Mouse (Mus musculus) heart, postnatal 0 days (tissue): ENCODE measurements around the gene Gpr82. TPM values are rescaled to one million over a fixed set of nuclear protein-coding genes. Genes with fewer than 3 reads are reported as not detected.

Experiments used
- ATAC-seq: fragments of 200-750 bp; cut with Nextera tagmentation; 2 replicates; pipeline ENCODE4 v1.8.0; 2017; ENCODE audit warnings: low read depth, moderate number of reproducible peaks, moderate library complexity; ENCODE audit not compliant: insufficient read depth
- DNase-seq: peaks from one replicate; pipeline ENCODE4 v3.0.0-alpha.2; 2016; ENCODE audit warnings: low spot score
- H3K27ac ChIP-seq: fragments of 300-500 bp; sonication (generic); 2 replicates; pipeline ENCODE4 v1.5.1; 2014; ENCODE audit warnings: low read depth, mild to moderate bottlenecking
- H3K27me3 ChIP-seq: fragments of 300-500 bp; sonication (generic); 2 replicates; pipeline ENCODE4 v1.6.1; 2014; ENCODE audit warnings: low read length, mixed read lengths; ENCODE audit not compliant: control insufficient read depth, insufficient read depth
- H3K36me3 ChIP-seq: fragments of 300-500 bp; sonication (generic); replicated peaks from 2 replicates; pipeline ENCODE4 v1.6.1; 2014; ENCODE audit warnings: low read length, mixed read lengths; ENCODE audit not compliant: control insufficient read depth, insufficient read depth
- H3K4me1 ChIP-seq: fragments of 300-500 bp; sonication (generic); 2 replicates; pipeline ENCODE4 v1.6.1; 2014; ENCODE audit warnings: antibody characterized with exemption; ENCODE audit not compliant: control insufficient read depth, insufficient read depth
- H3K4me2 ChIP-seq: fragments of 300-500 bp; sonication (generic); 2 replicates; pipeline ENCODE4 v1.6.1; 2014; ENCODE audit warnings: low read depth, mild to moderate bottlenecking, low read length, moderate library complexity
- H3K4me3 ChIP-seq: fragments of 300-500 bp; sonication (generic); 2 replicates; pipeline ENCODE4 v1.5.1; 2014; ENCODE audit warnings: low read depth, low read length
- H3K9ac ChIP-seq: fragments of 300-500 bp; sonication (generic); replicated peaks from 2 replicates; pipeline ENCODE4 v1.6.1; 2014; ENCODE audit warnings: low read depth, low read length, mixed read lengths
- H3K9me3 ChIP-seq: fragments of 300-500 bp; sonication (generic); replicated peaks from 2 replicates; pipeline ENCODE4 v1.6.1; 2016; ENCODE audit warnings: low read length; ENCODE audit not compliant: control insufficient read depth
- CTCF ChIP-seq: IDR thresholded peaks from 2 replicates; pipeline ENCODE4 v1.5.1; 2016; ENCODE audit warnings: antibody characterized with exemption, control low read depth, low read depth
- EP300 ChIP-seq: IDR thresholded peaks from 2 replicates; pipeline ENCODE4 v1.6.1; 2016; ENCODE audit warnings: antibody characterized with exemption, low read depth
- WGBS: fragments of 180-500 bp; shearing (Covaris S2); extraction: QIAGEN DNeasy Blood & Tissue Kit; methylation state at CpG from one replicate; pipeline ENCODE4 v1.1.7; 2014; 5-methylcytosine and 5-hydroxymethylcytosine counted together
- polyA plus RNA-seq: library from polyadenylated mRNA; unstranded; fragments of >200 nt; fragmentation: Nextera tagmentation; extraction: Ambion mirVana; gene quantifications from 2 replicates; pipeline ENCODE4 v1.2.1, GENCODE M21; 2015
- total RNA-seq: library from RNA; depleted of rRNA; stranded (reverse); fragments of >200 nt; gene quantifications from 2 replicates; pipeline ENCODE4 v1.2.3, GENCODE M21; 2014; ENCODE audit warnings: low replicate concordance

The Gpr82 gene
- total and polyA plus RNA-seq, 2 experiments from 2014 or later: 0.05 TPM; not detected in 1

- Histone ChIP-seq H3K27me3 (no peaks in the 10 kb centered on the region), H3K9me3 (no peaks in the 10 kb centered on the region), H3K36me3 (no peaks in the 10 kb centered on the region), H3K9ac (no peak overlapping the region), H3K27ac (no peak overlapping the region), H3K4me3 (no peak overlapping the region), H3K4me1 (no peaks in the 10 kb centered on the region), H3K4me2 (no peak overlapping the region)
- TF ChIP-seq CTCF (no peak), EP300 (no peak)
- no peak for ATAC-seq
- DNase-seq: no peak
- 71% methylated on average over 3 of the region's 3 CpGs for WGBS
Observed at GRCm38 (mm10) chrX:13670342-13670741, 9.2 kb downstream of the Gpr82 start.

GRCm38 (mm10) chrX:13673001-13673400 lies 11.8 kb downstream of the Gpr82 start:
- no peak overlapping the region for H3K4me2 ChIP-seq
- no peaks in the 10 kb centered on the region for H3K9me3 ChIP-seq
- no peak overlapping the region for H3K9ac ChIP-seq
- H3K36me3 ChIP-seq: no peaks in the 10 kb centered on the region
- no peaks in the 10 kb centered on the region for H3K4me1 ChIP-seq
- H3K4me3 ChIP-seq: no peak overlapping the region
- 81% methylated on average over 3 of the region's 3 CpGs for WGBS
- DNase-seq: no peak
- ATAC-seq: no peak
- TF ChIP-seq EP300: no peak
- no peak for TF ChIP-seq CTCF
- no peaks in the 10 kb centered on the region for H3K27me3 ChIP-seq
- no peak overlapping the region for H3K27ac ChIP-seq

GRCm38 (mm10) chrX:13681748-13682147 lies 20.6 kb downstream of the Gpr82 start:
- H3K4me3 ChIP-seq: no peak overlapping the region
- no peak overlapping the region for H3K9ac ChIP-seq
- no peaks in the 10 kb centered on the region for H3K9me3 ChIP-seq
- H3K36me3 ChIP-seq: no peaks in the 10 kb centered on the region
- ATAC-seq (no peak), DNase-seq (no peak)
- TF ChIP-seq CTCF (no peak), EP300 (no peak)
- no peaks in the 10 kb centered on the region for H3K27me3 ChIP-seq
- H3K4me1 ChIP-seq: no peaks in the 10 kb centered on the region
- no peak overlapping the region for H3K27ac ChIP-seq
- WGBS: 67% methylated on average over 3 of the region's 3 CpGs
- H3K4me2 ChIP-seq: no peak overlapping the region

- Histone ChIP-seq H3K4me2 (no peak overlapping the region), H3K9me3 (no peaks in the 10 kb centered on the region), H3K27me3 (no peaks in the 10 kb centered on the region), H3K36me3 (no peaks in the 10 kb centered on the region), H3K4me3 (no peak overlapping the region), H3K9ac (no peak overlapping the region), H3K4me1 (no peaks in the 10 kb centered on the region), H3K27ac (no peak overlapping the region)
- ATAC-seq: no peak
- no peak for DNase-seq
- WGBS: 94% methylated on average over 1 of the region's 1 CpGs
- TF ChIP-seq EP300: no peak
- TF ChIP-seq CTCF: no peak
Observed at GRCm38 (mm10) chrX:13686589-13686988, 25.4 kb downstream of the Gpr82 start.

DNA sequence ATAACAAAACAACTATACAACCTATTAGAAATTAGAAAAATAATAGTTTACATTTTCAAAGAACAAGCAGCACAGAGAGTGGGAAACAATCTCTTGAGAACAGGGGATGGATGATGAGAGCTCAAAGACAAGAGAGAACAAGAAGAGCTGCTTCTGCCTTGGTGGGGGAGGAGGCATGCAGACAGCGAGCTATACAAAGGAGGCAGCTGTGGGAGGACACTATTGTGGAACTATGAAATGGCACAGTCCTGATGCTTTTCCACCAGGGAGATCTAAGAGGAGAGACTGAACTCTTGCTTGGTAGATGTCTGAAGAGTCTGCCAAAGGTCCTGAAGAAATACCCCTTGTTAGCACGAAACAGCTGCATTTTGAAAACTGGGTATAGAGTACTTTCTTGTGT lies 27.2 kb downstream of the Gpr82 start:
- no peaks in the 10 kb centered on the region for H3K36me3 ChIP-seq
- no peak for DNase-seq
- no peaks in the 10 kb centered on the region for H3K9me3 ChIP-seq
- no peaks in the 10 kb centered on the region for H3K4me1 ChIP-seq
- no peak overlapping the region for H3K4me3 ChIP-seq
- 70% methylated on average over 2 of the region's 2 CpGs for WGBS
- H3K27ac ChIP-seq: no peak overlapping the region
- ATAC-seq: no peak
- no peak overlapping the region for H3K4me2 ChIP-seq
- H3K27me3 ChIP-seq: no peaks in the 10 kb centered on the region
- no peak for TF ChIP-seq CTCF
- no peak for TF ChIP-seq EP300
- H3K9ac ChIP-seq: no peak overlapping the region

DNA sequence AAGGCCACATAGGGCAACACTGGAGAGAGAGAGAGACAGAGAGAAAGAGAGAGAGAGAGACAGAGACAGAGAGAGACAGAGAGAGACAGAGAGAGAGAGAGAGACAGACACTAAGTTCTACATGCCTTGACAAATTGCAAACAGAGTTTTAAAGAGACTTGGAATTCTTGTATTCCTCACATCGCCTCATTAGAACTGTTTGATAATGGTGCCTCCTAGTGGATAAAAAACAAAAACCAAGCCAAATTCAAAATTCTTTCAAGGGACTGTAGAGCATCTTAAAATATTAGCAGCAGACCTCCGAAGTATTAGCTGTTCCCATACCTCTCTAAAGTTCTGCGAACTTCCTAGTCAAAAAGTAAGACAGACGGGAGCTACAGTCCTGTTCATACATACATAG lies 30.7 kb downstream of the Gpr82 start:
- TF ChIP-seq EP300: no peak
- TF ChIP-seq CTCF: peak; percentile 33
- no peak overlapping the region for H3K27ac ChIP-seq
- H3K4me3 ChIP-seq: no peak overlapping the region
- no peaks in the 10 kb centered on the region for H3K4me1 ChIP-seq
- ATAC-seq (no peak), DNase-seq (no peak)
- 73% methylated on average over 4 of the region's 4 CpGs for WGBS
- no peak overlapping the region for H3K4me2 ChIP-seq
- H3K9me3 ChIP-seq: no peaks in the 10 kb centered on the region
- no peak overlapping the region for H3K9ac ChIP-seq
- H3K36me3 ChIP-seq: no peaks in the 10 kb centered on the region
- H3K27me3 ChIP-seq: no peaks in the 10 kb centered on the region
